Mouse (Mus musculus) ES-E14 (cell line): ENCODE results near the gene Cd2bp2.

Experiments used
- CHD2 ChIP-seq: IDR thresholded peaks from 2 replicates; pipeline ENCODE4 v1.6.1; 2014; ENCODE audit warnings: mild to moderate bottlenecking, low read depth, low read length, inconsistent platforms
- HCFC1 ChIP-seq: IDR thresholded peaks from 2 replicates; pipeline ENCODE4 v1.6.1; 2012; ENCODE audit warnings: low read length, inconsistent platforms, borderline replicate concordance; ENCODE audit not compliant: insufficient read depth
- MAFK ChIP-seq: IDR thresholded peaks from 2 replicates; pipeline ENCODE4 v1.6.1; 2014; ENCODE audit warnings: mild to moderate bottlenecking, low read depth, low read length, inconsistent platforms; ENCODE audit not compliant: insufficient read depth
- ZC3H11A ChIP-seq: IDR thresholded peaks from 2 replicates; pipeline ENCODE4 v1.6.1; 2012; ENCODE audit warnings: low read depth, mild to moderate bottlenecking, inconsistent platforms, low read length, borderline replicate concordance
- ZNF384 ChIP-seq: IDR thresholded peaks from 2 replicates; pipeline ENCODE4 v1.6.1; 2012; ENCODE audit warnings: low read depth, low read length, inconsistent platforms

GRCm38 (mm10) chr7:127223515-127224478 lies 27.9 kb upstream of the Cd2bp2 start:
- 0 out of 2 replicates have a peak, but pooled peaks have one; percentile 8 for TF ChIP-seq ZNF384
- TF ChIP-seq ZC3H11A: no peak
- TF ChIP-seq MAFK: peak; percentile 87
- no peak for TF ChIP-seq CHD2
- no peak for TF ChIP-seq HCFC1
